Mouse (Mus musculus): ENCODE results near the gene Srp68.
A peak's percentile ranks its signal among the peaks of the same experiment; 100 is the strongest.

The Srp68 gene

DNA sequence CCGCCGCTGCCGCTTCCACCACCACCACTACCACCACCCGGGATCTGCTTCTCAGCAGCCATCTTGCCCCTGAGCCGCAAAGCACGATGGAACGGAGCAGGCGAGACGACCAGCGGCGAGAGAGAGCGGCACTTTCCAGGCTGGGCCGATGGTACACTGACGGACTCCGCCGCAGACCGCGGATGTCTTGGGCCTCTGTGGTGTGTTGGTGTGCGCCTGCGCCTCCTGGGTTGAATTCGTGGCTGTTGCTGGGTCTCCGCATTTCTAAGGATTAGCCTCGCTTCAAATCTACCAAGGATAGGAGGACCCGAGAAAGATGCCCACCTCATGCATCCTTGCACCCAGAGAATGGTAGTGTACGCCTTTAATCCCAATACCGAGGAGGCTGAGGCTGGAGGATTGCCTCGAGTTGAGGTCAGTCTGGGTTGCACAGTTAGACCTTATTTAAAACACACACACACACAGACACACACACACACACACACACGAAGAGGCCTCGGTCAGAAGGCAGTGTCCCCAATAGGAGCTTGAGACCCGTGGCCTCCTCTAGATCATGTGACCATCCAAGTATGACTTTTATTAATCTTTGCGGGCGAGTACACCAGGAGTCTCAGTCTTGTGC lies at the start of gene Srp68:
TSS of gene Srp68 (minus strand) at position 173 of the 622 bp plus-strand sequence.
- DNase-seq = peak; percentile 90

DNA sequence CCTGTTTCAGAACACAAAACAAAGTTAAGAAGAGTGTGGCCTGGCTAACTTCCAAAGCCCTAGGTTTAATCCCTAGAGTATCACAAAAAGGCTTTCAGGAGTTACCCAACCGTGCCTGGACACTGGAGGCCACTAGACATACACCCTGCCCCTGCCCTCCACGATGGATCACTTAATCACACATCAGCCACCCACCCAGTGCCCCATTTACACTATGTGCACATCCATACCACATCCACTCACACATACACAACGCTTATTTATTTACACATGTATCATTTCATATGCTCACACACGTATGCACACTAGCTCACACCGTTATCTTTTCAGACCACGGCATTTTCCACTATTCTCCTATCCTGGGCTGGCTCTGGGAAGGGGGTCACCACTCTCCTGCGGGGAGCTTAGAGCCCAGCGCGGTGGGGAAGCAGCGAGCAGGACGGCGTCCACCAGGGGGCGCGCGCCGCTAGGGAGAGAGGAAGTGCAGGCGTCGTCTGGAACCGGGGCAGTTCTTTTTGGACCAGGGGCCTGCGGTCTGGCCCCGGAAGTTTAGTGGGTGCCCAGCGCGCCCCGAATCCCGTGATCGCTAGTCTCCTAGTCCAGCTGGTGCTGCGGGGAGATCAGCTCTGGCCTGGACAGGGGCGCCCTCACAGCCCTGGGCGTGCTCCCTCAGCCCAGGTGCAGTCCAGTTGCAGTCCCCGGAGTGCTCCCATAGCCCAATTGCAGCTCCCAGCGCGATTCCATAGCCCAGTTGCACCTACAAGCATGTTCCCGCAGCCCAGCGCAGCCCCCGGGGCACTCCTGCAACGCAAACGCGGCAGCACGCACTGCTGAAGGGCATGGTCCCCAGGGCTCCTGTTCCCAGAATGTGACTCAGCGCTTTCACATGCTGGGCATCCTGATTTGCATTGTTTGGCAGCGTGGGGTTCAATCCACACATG lies 45.0 kb upstream of the Srp68 start:
- peak; percentile 67 for DNase-seq

DNA sequence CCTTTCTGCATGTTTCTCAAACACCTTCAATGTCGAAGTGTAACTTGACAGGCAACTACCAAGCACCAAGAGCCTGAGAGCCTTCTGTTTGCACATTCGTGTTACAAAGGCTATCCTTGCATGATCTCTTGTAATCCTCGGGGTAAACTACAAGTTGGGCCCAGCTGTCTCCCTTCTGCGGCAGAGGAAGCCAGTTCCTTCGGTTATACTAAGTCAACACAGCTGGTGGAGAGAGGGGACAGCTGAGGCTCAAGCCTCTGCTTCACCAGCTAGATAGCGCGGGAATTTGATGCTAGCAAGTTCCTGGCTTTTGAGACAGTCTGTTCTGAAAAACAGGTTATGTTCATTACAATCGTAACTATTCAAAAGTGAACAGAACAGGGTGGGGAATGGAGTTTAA lies 38.3 kb upstream of the Srp68 start:
- DNase-seq = no peak

DNA sequence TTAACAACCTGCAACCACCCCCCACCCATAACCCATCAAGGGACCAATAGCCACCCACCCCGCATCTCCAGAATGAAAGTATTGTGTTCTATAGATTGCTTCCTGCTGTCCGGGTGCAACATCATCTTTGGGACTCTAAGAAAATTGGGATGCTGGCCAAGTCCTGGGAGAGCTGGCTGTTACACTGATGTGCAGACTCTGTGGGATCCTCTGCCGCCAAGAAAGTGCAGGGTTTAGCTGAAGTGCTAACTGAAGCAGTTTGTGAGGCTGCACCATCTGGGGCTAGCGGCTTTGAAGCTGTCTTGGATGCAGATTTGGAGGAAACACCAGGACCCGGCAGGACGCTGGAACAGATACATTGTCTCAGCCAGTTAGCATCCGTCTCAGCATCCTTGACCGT lies 37.2 kb upstream of the Srp68 start:
- no peak for DNase-seq

- DNase-seq = no peak
Measured at GRCm38 (mm10) chr11:116309601-116310000, 35.6 kb upstream of the Srp68 start.

- DNase-seq = no peak
Measured at GRCm38 (mm10) chr11:116307762-116308531, 33.9 kb upstream of the Srp68 start.

- peak; percentile 56 for DNase-seq
Measured at GRCm38 (mm10) chr11:116307019-116307725, 33.2 kb upstream of the Srp68 start, which contains the start of gene Exoc7. TSS of gene Exoc7 (minus strand) at chr11:116307233.

GRCm38 (mm10) chr11:116306126-116306982 lies 32.3 kb upstream of the Srp68 start:
- peak; percentile 93 for DNase-seq

DNA sequence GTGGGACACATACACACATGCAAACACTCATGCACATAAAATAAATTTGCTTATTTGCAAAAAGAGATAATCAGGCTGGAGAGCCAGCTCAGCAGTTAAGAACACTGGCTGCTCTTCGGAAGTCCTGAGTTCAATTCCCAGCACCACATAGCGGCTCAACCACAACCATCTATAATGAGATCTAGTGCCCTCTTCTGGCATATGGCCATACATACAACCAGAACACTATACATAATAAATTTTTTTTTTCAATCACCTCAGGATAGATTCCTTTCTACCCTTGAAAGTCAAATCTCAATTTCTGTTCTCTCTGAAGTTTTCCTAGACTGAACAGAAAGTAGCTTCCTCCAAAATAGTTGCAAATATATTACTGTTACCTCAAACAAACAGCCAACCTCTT lies 31.4 kb upstream of the Srp68 start:
- DNase-seq = no peak

GRCm38 (mm10) chr11:116298621-116299020 lies 24.6 kb upstream of the Srp68 start:
- peak; percentile 87 for DNase-seq

DNA sequence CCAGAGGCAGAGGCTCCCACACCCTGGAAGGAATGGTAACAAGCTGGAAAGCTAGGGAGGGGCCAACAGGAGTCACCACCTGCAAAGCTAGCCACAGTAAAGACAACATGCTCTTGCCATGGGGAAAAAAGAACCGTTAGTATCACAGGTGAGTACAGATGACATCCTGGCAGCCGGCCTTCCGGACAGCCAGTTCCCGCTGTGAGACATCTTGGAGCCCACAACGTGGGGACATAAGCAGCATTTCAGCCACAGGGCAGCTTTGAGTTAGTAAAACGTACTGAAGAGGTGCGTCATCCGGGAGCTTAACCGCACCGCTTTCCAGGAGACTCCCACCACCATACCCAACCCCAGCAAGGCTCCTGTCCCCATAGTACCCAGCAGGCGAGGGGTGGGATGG lies 24.2 kb upstream of the Srp68 start:
- peak; percentile 86 for DNase-seq

- no peak for DNase-seq
Measured at GRCm38 (mm10) chr11:116297017-116297416, 23.0 kb upstream of the Srp68 start.

- DNase-seq = peak; percentile 55
Measured at GRCm38 (mm10) chr11:116296191-116296734, 22.2 kb upstream of the Srp68 start.

- DNase-seq = no peak
Measured at GRCm38 (mm10) chr11:116294319-116294718, 20.3 kb upstream of the Srp68 start.

DNA sequence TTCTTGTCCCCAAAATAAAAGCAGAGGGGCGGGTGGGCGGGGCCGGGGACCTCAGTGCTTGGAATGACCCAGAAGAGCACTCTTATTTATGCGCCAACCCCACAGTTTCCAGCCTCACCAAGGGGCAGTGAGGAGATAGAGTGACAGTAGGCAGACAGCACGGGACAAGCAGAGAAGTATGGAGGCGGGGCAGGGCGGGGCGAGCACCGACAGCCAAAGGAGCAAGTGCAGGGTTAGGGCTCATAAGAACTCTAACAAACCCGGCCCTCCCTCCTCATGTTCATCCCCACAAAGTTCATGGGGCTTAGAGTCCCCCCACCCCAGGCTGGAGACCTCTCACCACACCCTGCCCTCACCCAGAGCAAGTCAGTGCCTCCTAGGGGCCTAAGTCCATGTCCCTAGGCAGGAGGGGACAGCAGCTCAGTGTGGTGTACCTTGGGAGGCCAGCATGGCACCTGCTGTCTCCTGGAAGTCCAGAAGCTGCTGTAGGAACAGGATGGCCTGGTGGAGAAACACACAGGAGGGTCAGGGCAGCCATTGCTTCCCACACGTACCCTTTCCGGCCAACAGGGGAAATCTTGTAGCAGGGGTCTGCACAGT lies 19.6 kb upstream of the Srp68 start:
- DNase-seq = no peak

DNA sequence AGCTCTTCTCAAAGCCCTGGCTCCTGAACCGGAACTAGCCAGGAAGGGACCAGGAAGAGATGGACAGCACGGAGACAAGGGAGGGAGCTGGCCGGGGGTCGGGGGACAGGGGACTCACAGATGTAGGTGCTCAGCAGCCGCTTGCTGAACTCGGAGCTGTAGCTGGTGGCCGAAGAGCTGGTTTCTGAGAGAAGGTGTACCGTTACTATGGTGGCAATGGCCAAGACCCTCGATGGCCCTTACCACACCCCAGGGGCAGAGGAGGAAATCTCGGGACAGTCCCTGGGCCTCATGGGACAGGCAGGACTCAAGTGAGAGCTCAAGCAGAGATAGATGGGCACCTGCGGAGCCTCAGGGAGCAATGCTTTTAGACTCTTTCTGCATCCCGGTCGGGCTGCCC lies 18.4 kb upstream of the Srp68 start:
- DNase-seq = no peak

GRCm38 (mm10) chr11:116290556-116290955 lies 16.5 kb upstream of the Srp68 start:
- no peak for DNase-seq

DNA sequence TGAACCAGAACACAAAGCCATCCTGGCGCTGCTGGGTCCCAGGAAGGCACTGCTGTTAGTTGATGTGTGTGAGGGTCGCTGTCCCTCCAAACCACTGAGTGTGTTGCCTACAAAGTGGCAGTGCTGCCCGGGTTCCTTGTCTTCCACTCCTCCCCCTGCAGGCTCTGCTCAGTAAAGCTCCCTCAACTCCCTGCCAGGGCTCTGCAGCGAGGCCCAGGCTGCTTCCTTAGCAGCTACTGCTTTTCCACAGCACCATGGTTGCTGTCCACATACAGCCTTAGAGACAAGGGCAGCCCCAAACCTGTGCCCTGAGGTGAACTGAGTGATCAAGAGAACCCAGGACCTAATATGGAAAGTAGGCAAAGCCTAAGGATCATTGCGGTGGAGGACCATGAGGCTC lies 13.3 kb upstream of the Srp68 start:
- no peak for DNase-seq

DNA sequence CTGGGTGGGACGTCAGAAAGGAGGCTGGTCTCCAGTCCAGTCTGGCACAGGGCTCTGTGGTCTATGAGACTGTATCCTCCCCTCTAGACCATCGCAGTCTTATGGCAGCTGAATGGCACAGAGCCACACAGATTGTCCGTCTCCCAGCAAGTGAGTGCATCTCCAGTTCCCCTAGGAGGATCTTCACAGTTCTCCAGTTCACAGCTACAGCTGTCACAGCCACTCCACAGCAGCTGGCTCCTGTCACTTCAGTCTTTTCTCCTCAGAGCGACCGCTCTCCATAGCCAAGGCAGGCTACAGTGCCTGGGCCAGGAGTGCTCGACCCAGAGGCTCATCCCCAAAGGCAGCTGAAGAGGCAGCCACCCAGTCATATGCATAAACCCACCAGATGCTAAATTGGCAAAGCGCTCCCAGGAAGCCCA lies 11.8 kb upstream of the Srp68 start:
- no peak for DNase-seq

DNA sequence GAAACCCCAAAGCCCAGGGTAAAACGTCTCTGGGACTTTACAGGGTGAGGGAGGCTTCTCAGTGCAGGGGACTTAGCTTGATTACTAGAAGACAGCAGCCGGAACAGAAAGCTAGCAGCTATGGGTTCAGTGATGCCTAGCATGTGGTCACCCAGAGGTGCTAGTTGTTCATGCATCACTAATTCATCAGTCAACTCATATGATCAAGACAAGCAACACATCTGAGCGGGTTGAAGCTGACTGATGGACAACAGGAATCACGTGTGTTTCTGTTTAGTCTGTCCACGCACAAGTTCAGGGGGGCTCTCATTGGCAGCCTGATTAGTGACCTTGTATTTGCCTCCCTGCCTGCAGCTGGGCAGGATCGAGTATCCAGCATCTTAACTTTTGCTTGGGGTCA lies 10.0 kb upstream of the Srp68 start:
- DNase-seq = no peak

Measured in cerebellum, adult 11-12 months (tissue).